Mouse (Mus musculus): Measurements from ENCODE around the gene Zscan21.

Zscan21 gene

DNA sequence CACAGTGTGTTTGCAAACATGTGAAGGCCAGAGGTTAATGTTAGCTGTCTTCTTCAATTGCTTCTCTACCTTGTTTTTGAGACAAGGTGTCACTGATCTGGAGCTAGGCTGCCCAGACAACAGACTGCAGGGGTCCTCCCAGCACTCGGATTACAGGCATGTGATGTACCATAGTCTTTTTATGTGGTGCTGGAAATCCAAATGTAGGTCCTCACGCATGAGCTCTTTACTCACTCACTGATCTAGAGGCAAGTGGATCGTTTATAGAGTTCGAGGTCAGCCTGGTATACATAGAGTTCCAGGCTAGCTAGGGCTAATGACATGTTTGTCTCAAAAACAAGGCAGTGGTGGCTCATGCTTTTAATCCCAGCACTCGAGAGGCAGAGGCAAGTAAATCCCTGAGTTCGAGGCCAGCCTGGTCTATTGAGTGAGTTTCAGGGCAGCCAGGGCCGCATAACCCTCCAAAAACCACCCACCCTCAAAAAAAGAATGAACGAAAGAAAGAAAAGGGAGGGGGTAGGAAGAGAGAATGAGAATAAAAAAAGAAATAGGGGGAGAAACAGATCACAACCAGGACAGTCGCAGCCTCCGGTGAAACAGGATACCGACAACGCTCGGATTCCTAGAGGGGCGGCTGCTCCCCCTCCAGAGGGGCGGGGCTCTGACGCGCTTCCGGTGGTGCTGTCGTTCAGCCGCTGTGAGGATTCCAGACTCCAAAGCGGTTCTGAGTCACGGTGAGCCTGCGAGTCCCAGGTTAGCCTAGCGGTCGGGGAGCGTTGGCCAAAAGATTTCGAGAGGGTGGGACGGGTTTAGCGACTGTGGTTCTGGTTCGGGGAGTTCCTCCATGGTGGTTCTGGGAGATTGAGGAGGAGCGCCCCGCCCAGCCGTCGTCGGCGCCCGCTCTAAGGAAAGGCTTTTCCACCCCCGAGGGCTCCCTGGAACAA lies at the start of gene Zscan21:
Gene Zscan21, plus strand, starts transcription at position 649 of the 944 bp plus-strand sequence.
- POLR2A ChIA-PET: interaction anchor here in 3 of 4 experiments (0.5 to 3.0 kb wide), 33 partner anchors 10 to 1594 kb away, joined by 3 to 21 read pairs (median 4); partner anchors contain the start of genes Zkscan1 (in 2 of the 3), Cops6 (in 1 of the 3), Mcm7 (in 1 of the 3) and Zfp113 (in 1 of the 3)
- CTCF ChIA-PET: interaction anchor here in 2 of 4 experiments (0.6 to 1.0 kb wide), 2 partner anchors 36 to 112 kb away, joined by 3 to 4 read pairs; no protein-coding TSS in a partner anchor

DNA sequence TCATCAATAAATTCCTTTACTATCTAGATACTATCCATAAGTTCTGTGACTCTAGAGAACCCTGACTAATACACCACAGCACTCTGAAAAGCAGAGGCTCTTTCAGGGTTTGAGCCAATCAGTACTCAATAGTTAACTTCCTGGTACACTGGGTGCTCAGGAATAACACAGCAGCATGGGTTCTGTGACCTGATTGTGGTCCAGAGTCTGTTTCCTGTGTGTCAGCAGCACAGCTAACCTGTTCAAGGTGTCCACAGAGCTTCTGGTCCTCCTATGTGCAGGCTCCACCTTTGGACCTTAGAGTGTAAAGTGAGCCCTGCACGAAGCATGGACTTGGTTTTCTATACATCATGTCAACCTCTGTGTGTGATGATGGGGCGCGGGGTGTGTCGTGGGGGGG lies 42.9 kb upstream of the Zscan21 start:
- ChIA-PET POLR2A (no interaction called here), CTCF (interaction anchor here in 2 of 4 experiments (0.6 to 0.9 kb wide), 3 partner anchors 84 to 149 kb away, joined by 3 to 4 read pairs (median 3); no protein-coding TSS in a partner anchor)

DNA sequence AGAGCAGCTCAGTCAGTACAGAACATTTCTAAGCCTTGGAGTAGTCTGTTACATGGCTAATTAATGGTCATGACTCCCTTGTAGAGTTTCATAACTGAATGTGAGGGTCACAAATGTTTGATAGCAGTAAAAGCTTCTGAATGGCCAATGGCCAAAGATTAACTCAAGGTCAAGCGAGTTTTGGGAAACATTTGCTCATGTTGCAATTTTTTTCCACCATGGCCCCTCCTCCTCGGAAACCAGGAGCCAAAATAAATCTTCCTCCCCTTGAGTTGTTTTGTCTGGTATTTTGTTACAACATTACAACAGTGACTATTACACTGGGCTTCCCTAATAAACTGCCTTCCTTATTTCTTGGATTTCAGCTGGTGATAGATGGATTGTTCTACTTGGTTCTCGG lies 41.0 kb upstream of the Zscan21 start:
- CTCF ChIA-PET: no interaction called here
- POLR2A ChIA-PET: interaction anchor here in 2 of 4 experiments (0.7 to 1.5 kb wide), 4 partner anchors 9 to 119 kb away, joined by 3 to 7 read pairs (median 5); partner anchors contain the start of genes Zkscan1 (in 2 of the 2) and Mblac1 (in 1 of the 2)

DNA sequence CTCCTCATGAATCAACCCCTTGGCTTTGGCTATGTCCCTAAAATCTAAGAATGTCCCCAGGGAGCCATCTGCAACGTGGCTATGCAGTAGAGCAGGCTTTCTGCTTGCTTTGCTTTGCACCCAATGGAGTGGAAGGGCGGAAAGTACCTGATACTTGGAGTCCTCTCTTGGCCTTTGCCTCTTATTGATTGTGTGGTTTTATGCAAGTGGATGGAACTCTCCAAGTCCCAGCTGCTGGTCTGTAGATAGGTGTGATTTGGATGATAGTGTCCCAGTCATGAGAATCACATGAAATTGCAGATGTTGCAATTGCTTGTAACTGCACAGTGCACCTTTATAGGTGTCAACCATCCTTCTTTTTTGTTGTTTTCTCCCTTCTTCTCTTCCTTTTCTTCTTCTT lies 40.6 kb upstream of the Zscan21 start:
- POLR2A ChIA-PET: interaction anchor here in 2 of 4 experiments (0.9 to 1.5 kb wide), 3 partner anchors 8 to 37 kb away, joined by 3 to 7 read pairs (median 7); partner anchors contain the start of gene Zkscan1 (in 2 of the 2)
- CTCF ChIA-PET: no interaction called here

DNA sequence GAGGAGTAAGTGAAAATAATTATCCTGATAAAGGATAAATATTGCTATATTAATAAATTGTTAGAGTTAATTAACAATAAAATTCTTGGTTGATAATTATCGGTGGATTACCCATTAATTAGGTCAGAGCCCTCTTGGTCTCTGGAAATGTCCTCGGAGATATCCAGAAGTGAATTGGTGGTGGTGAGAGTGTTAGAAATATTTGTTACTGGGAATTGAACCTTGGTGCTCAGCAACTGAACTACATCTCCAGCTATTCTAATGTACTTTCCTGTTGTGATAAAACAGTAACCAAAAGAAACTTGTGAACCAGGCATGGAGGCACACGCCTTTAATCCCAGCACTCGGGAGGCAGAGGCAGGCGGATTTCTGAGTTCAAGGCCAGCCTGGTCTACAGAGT lies 36.2 kb upstream of the Zscan21 start:
- CTCF ChIA-PET: interaction anchor here in 2 of 4 experiments (0.6 to 1.5 kb wide), 3 partner anchors 11 to 425 kb away, joined by 3 read pairs; no protein-coding TSS in a partner anchor

DNA sequence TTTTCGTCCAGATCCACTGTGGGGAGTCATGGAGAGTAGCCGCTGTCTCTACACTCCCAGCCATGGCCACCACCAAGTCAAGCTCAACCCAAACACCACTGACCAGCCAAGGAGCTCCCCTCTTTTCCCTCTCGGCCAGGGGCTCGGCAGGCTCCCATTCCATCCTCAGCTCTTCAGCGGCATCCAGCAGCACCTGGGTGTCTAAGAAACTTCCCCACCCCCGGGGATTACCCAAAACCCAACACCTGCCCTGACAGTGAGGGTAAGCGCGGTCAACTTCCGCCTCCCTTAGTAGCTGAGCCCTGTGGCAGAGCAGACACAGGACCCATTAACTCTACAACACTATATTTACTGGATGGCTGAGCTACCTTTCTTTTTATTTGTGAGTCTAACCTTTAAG lies 35.3 kb upstream of the Zscan21 start:
- CTCF ChIA-PET: interaction anchor here in 1 of 4 experiments (1.5 to 1.8 kb wide), 2 partner anchors 9 to 10 kb away, joined by 3 to 13 read pairs; no protein-coding TSS in a partner anchor
- POLR2A ChIA-PET: interaction anchor here (0.5 to 2.7 kb wide), 30 partner anchors 9 to 1069 kb away, joined by 3 to 25 read pairs (median 3); partner anchors contain the start of genes Cops6 (in 2 of the 4), Cnpy4 (in 1 of the 4), Taf6 (in 1 of the 4) and Zfp113 (in 1 of the 4)

More for the DNA sequence above, 36.2 kb upstream of the Zscan21 start:
- POLR2A ChIA-PET: interaction anchor here (0.6 to 2.7 kb wide), 12 partner anchors 10 to 917 kb away, joined by 3 to 25 read pairs (median 4); partner anchors contain the start of genes Cnpy4 (in 1 of the 4), Taf6 (in 1 of the 4) and Zscan21 (in 1 of the 4)

DNA sequence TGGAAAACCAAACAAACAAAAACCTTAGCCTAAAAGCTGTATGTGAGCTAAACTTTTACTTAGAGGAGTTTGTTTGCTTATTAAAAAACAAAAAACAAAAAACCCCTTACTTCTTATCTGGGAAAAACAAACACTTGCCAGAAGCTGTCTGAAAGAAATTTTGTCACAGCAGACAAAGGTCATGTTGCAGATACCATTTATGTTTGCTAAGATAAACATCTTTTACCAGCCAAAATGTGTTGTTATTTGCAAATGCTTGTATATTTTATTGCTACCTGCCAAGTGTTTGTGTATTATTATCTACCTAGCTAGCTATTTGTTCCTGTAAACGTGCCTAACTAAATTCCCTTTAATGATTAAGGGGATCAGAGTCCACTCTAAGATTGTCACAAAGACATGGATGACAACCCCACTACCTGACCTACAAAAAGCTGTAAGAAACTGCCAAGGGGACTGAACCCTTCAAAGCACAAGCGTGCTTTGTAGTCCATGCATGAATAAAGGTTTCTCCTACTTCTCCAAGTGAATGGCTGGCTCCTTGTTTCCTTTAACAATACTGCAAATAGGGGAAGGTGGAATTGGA lies 33.3 kb upstream of the Zscan21 start:
- ChIA-PET CTCF (no interaction called here), POLR2A (interaction anchor here in 1 of 4 experiments (0.7 to 2.8 kb wide), 2 partner anchors 33 to 72 kb away, joined by 3 to 10 read pairs; partner anchors contain the start of gene Zscan21)

DNA sequence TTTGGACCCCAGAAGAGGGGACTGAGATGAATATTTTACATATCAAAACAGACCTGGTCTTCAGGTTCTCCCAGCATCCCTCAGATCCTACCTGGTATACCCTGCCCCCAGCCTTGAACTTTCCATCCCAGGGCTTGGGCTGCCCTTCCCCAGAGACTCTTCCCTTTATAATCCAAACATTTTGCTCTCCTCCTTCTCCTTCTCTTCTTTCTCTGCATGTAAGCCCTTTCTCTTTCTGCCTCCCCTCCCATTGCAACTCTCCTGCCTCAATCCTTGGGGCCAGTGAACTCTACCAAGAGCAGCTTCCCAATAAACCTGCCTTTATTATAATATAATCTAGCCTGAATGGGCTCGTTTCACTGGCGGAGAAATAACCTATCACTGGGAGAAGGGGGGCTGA lies 32.8 kb upstream of the Zscan21 start:
- CTCF ChIA-PET: no interaction called here
- POLR2A ChIA-PET: interaction anchor here in 3 of 4 experiments (0.7 to 3.8 kb wide), 15 partner anchors 10 to 961 kb away, joined by 3 to 21 read pairs (median 5); partner anchors contain the start of genes Cnpy4 (in 1 of the 3), Pop7 (in 1 of the 3), Taf6 (in 1 of the 3) and Zfp113 (in 1 of the 3)

DNA sequence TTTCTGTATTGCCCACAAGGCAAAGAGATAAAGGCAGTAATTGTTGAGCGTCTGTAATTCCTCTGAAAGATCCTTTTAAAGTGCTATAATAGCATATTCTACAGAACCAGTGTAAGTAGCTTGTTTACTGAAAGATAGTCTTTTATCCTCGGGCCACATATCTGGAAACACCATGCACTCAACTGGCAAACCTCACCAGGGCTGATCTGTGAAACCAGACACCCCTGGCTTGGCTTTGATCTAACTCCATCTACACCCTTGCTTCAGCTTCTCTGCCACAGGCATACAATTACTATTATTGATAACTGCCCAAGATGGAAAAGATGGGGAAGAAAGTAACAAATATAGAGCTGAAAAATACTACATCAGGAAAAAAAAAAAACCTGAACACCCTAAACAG lies 32.2 kb upstream of the Zscan21 start:
- POLR2A ChIA-PET: interaction anchor here (0.6 to 3.8 kb wide), 69 partner anchors 9 to 1023 kb away, joined by 3 to 21 read pairs (median 4); partner anchors contain the start of genes Cnpy4 (in 2 of the 4), Cops6 (in 2 of the 4), Mblac1 (in 2 of the 4) and Pop7 (in 2 of the 4)
- CTCF ChIA-PET: interaction anchor here in 2 of 4 experiments (0.7 to 1.6 kb wide), 2 partner anchors 77 to 282 kb away, joined by 4 to 8 read pairs; partner anchors contain the start of gene Cops6 (in 1 of the 2)

DNA sequence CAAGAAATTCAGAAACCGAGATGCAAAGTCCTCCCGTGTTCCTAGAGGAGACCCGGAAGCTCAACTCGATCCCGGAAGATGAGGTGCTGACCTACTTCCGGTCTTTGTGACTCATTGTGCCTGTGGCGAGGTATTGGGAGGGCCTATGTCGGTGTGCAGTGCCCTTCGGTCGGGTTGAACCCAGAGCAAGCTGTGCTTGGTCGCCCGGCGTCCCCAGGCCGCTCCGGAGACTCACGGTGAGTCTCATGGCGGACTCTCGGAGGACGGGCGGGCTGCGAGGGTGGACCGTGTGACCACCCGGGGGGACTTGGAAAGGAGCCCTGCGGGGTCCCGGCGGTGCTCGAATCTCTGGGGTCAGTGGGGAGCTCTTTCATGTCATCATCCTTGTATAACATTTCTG lies 31.7 kb upstream of the Zscan21 start, which contains the start of gene Zkscan1:
Gene Zkscan1, plus strand, starts transcription at position 89 of the 400 bp plus-strand sequence.
- ChIA-PET CTCF (interaction anchor here in 3 of 4 experiments (0.5 to 1.6 kb wide), 4 partner anchors 25 to 282 kb away, joined by 3 to 8 read pairs (median 4); partner anchors contain the start of gene Cops6 (in 1 of the 3)), POLR2A (interaction anchor here (0.5 to 3.8 kb wide), 83 partner anchors 8 to 1022 kb away, joined by 3 to 21 read pairs (median 4); partner anchors contain the start of genes Mblac1 (in 3 of the 4), Cnpy4 (in 2 of the 4), Cops6 (in 2 of the 4) and Lamtor4 (in 2 of the 4))

DNA sequence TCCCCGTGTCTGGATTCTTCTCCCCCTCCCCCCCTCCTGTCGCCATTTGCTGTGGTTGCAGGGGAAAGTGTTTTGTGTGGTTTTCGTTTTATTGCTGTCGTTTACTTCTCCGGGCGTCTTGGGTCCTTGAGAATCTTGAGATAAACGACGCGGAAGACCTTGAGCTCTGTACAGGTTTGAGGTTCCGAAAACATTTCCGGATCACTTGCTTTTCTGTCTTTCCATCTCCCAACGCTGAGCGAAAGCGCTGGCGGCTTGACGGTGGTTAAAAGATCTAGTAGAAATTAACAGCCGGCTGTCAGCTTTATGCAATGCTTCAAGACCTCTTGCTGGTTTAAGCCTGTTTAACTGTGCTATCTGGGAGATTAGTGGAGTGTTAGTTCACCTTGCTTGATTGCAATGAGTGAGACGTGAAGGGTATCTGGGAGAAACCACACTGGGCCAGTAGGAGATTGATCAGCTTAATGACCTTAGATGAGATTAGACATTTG lies 31.2 kb upstream of the Zscan21 start:
- POLR2A ChIA-PET: interaction anchor here (0.5 to 3.8 kb wide), 72 partner anchors 8 to 748 kb away, joined by 3 to 21 read pairs (median 4); partner anchors contain the start of genes Mblac1 (in 3 of the 4), Cops6 (in 2 of the 4), Lamtor4 (in 2 of the 4) and Mcm7 (in 2 of the 4)
- CTCF ChIA-PET: interaction anchor here in 3 of 4 experiments (0.5 to 1.6 kb wide), 4 partner anchors 24 to 283 kb away, joined by 3 to 8 read pairs (median 4); partner anchors contain the start of gene Cops6 (in 1 of the 3)

DNA sequence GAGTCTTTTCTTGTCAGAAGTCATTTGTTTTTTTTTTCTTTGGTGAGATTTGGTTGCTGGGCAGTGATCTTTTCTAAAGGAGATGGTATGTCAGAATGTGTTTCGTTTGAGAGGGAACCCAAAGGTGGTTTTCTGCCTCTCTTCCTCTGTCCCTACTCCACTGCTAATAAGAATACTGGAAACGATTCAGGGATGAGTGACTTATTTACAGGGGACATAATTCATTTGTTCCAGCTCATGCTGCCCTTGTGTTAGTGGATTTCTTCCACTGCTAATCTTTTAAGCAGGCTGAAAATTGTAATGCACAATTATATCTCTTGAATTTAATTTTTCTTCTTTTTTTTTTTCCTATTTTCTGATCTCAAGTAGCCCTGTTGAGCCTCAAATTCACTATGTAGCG lies 29.9 kb upstream of the Zscan21 start:
- CTCF ChIA-PET: interaction anchor here in 1 of 4 experiments (0.5 kb wide), 1 partner anchor 203 kb away, joined by 3 read pairs; no protein-coding TSS in a partner anchor
- POLR2A ChIA-PET: interaction anchor here in 2 of 4 experiments (1.0 to 3.8 kb wide), 4 partner anchors 10 to 32 kb away, joined by 3 to 21 read pairs (median 13); no protein-coding TSS in a partner anchor

DNA sequence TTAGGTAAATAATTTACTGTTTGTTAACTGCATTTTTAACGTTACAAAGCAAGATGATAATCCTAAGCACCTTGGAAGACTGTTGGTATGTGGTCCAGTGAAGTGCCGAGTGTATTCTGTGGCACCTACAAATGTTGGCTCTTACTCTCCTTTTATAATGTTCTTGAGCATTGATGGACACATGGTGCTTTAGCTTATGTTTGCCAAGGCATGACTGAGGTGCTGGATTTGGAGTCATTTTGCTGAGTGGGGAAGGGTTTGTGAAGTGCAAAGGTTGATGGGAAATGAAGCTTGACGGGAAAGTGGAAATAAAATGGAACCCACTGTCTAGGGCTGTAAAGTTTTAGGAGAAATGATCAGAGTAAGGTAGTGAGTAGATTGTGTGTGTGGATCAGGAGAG lies 28.3 kb upstream of the Zscan21 start:
- ChIA-PET CTCF (interaction anchor here in 3 of 4 experiments (0.5 to 1.1 kb wide), 6 partner anchors 30 to 586 kb away, joined by 3 to 6 read pairs (median 3); partner anchors contain the start of genes Pop7 (in 1 of the 3) and Zfp113 (in 1 of the 3)), POLR2A (interaction anchor here in 2 of 4 experiments (0.5 to 2.1 kb wide), 10 partner anchors 9 to 184 kb away, joined by 3 to 9 read pairs (median 4); partner anchors contain the start of genes Cops6 (in 1 of the 2), Gal3st4 (in 1 of the 2) and Zfp113 (in 1 of the 2))

DNA sequence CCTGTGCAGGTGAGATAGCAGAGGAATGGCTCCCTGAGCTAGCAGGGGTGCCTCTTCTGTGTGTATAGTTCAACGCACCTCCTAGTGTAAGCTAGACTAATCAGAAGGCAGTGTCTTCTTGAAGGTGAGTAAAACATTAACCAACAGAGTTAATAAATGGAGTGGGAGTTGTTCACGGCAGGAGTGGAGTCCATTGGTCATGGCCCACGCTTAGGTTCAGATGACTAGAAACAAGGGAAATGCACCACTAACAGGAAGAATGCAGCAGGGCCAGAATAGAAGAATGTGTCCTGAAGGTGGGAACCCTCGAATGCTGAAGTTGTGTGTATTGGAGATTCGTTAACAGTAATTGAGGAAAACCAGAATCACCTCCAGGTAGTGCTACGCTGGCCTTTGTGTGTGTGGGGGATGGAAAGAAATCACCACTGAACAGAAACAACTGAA lies 27.6 kb upstream of the Zscan21 start:
- CTCF ChIA-PET: interaction anchor here in 2 of 4 experiments (0.5 to 1.1 kb wide), 3 partner anchors 52 to 211 kb away, joined by 3 to 4 read pairs (median 3); partner anchors contain the start of gene Zfp113 (in 1 of the 2)
- POLR2A ChIA-PET: interaction anchor here in 1 of 4 experiments (1.0 to 2.1 kb wide), 4 partner anchors 8 to 81 kb away, joined by 3 to 9 read pairs (median 4); partner anchors contain the start of gene Zfp113

DNA sequence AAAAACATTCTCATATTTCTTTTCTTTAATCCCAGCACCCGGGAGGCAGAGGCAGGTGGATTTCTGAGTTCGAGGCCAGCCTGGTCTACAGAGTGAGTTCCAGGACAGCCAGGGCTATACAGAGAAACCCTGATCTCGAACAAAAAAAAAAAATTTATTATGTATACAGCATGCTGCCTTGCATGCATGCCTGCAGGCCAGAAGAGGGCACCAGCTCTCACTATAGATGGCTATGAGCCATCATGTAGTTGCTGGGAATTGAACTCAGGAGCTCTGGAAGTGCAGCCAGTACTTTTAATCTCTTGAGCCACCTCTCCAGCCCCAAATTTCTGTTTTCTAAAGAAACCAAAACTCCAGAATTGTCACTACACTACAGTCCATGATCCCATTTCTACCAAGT lies 26.4 kb upstream of the Zscan21 start:
- CTCF ChIA-PET: interaction anchor here (0.6 to 1.9 kb wide), 18 partner anchors 9 to 733 kb away, joined by 3 to 13 read pairs (median 3); partner anchors contain the start of gene Zfp113 (in 1 of the 4)
- POLR2A ChIA-PET: interaction anchor here in 3 of 4 experiments (0.6 to 3.5 kb wide), 35 partner anchors 9 to 588 kb away, joined by 3 to 25 read pairs (median 4); partner anchors contain the start of genes Cops6 (in 3 of the 3), Zfp113 (in 2 of the 3), Zscan21 (in 2 of the 3) and A430033K04Rik (in 1 of the 3)

DNA sequence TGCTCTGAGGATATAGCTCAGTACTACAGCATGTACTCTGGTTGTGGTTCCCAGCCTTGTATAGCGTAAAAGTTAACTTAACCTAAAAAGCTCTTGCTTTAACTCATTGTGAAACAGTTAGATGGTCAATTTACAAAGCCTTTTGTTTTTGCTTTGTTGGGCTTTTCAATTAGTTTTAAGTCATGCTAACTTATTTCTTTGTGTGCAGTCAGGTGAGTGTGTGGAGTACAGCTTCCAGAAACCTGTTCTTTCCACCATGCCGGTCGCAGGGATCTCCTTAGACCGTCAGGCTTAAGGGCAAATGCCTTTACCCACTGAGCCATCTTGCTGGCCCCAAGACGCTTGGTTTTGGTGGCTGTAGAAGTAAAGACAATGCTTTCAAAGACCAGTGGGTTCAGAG lies 26.0 kb upstream of the Zscan21 start:
- POLR2A ChIA-PET: interaction anchor here in 3 of 4 experiments (0.6 to 3.5 kb wide), 37 partner anchors 9 to 588 kb away, joined by 3 to 25 read pairs (median 4); partner anchors contain the start of genes Cops6 (in 3 of the 3), Zfp113 (in 2 of the 3), Zscan21 (in 2 of the 3) and A430033K04Rik (in 1 of the 3)
- CTCF ChIA-PET: interaction anchor here (0.6 to 1.9 kb wide), 17 partner anchors 9 to 733 kb away, joined by 3 to 13 read pairs (median 3); partner anchors contain the start of gene Zfp113 (in 1 of the 4)

Data from embryonic stem cell, embryonic (primary cell).